Mouse (Mus musculus) intestine, embryonic 14.5 days (tissue): ENCODE results near the gene Gpr6. TPM values are rescaled to one million over a fixed set of nuclear protein-coding genes. Genes with fewer than 3 reads are reported as not detected.

Source experiments
- ATAC-seq: fragments of 200-750 bp; cut with Nextera tagmentation; replicated peaks from 2 replicates; pipeline ENCODE4 v1.8.0; 2017; ENCODE audit warnings: low read depth, moderate number of reproducible peaks, moderate TSS enrichment, moderate library complexity; ENCODE audit not compliant: low FRiP score, low TSS enrichment
- DNase-seq: peaks from one replicate; pipeline ENCODE4 v3.0.0-alpha.2; 2018; ENCODE audit warnings: low spot score
- H3K27ac ChIP-seq: fragments of 300-500 bp; sonication (generic); 2 replicates; pipeline ENCODE4 v1.5.1; 2014; ENCODE audit warnings: low read depth, mild to moderate bottlenecking, control low read depth
- H3K27me3 ChIP-seq: fragments of 300-500 bp; sonication (generic); replicated peaks from 2 replicates; pipeline ENCODE4 v1.6.1; 2014; ENCODE audit warnings: low read length, control low read depth; ENCODE audit not compliant: control insufficient read depth, insufficient read depth
- H3K36me3 ChIP-seq: fragments of 300-500 bp; sonication (generic); 2 replicates; pipeline ENCODE4 v1.6.1; 2014; ENCODE audit warnings: low read length, control low read depth; ENCODE audit not compliant: control insufficient read depth, insufficient read depth
- H3K4me1 ChIP-seq: fragments of 300-500 bp; sonication (generic); replicated peaks from 2 replicates; pipeline ENCODE4 v1.6.1; 2014; ENCODE audit warnings: low read length, control low read depth, mixed read lengths; ENCODE audit not compliant: control insufficient read depth, insufficient read depth
- H3K4me2 ChIP-seq: fragments of 300-500 bp; sonication (generic); 2 replicates; pipeline ENCODE4 v1.6.1; 2014; ENCODE audit warnings: low read length
- H3K4me3 ChIP-seq: fragments of 300-500 bp; sonication (generic); 2 replicates; pipeline ENCODE4 v1.5.1; 2014; ENCODE audit warnings: low read depth, low read length, control low read depth, mixed read lengths
- H3K9ac ChIP-seq: fragments of 300-500 bp; sonication (generic); 2 replicates; pipeline ENCODE4 v1.6.1; 2014; ENCODE audit warnings: mild to moderate bottlenecking, low read length
- H3K9me3 ChIP-seq: fragments of 300-500 bp; sonication (generic); 2 replicates; pipeline ENCODE4 v1.6.1; 2016; ENCODE audit warnings: low read length, control low read depth; ENCODE audit not compliant: control insufficient read depth
- WGBS: fragments of 180-500 bp; shearing (Covaris S2); extraction: QIAGEN DNeasy Blood & Tissue Kit; methylation state at CpG from one replicate; pipeline ENCODE4 v1.1.7; 2014; 5-methylcytosine and 5-hydroxymethylcytosine counted together
- polyA plus RNA-seq: library from polyadenylated mRNA; unstranded; fragments of >200 nt; fragmentation: Nextera tagmentation; extraction: Ambion mirVana; gene quantifications from 2 replicates; pipeline ENCODE4 v1.2.1, GENCODE M21; 2014

The Gpr6 gene
- 0.09 TPM in 1 of 2 replicates, not detected in the other for polyA plus RNA-seq

- DNase-seq: no peak
- 2% methylated on average over 23 of the region's 23 CpGs for WGBS
- H3K4me3 ChIP-seq: no peak within 1 kb of the TSS
- no peak within 1 kb of the TSS for H3K27ac ChIP-seq
- H3K27me3 ChIP-seq: peaks cover 38% of the 10 kb centered on the region
- no peaks in the 10 kb centered on the region for H3K36me3 ChIP-seq
- H3K4me2 ChIP-seq: peak within 1 kb of the TSS; percentile 32
- no peak within 1 kb of the TSS for H3K9ac ChIP-seq
- no peak for ATAC-seq
- no peaks in the 10 kb centered on the region for H3K9me3 ChIP-seq
- no peaks in the 10 kb centered on the region for H3K4me1 ChIP-seq
These were observed at the start of gene Gpr6 for GRCm38 (mm10) chr10:41072116-41072515. Gene Gpr6 (minus strand): TSS chr10:41072285.

DNA sequence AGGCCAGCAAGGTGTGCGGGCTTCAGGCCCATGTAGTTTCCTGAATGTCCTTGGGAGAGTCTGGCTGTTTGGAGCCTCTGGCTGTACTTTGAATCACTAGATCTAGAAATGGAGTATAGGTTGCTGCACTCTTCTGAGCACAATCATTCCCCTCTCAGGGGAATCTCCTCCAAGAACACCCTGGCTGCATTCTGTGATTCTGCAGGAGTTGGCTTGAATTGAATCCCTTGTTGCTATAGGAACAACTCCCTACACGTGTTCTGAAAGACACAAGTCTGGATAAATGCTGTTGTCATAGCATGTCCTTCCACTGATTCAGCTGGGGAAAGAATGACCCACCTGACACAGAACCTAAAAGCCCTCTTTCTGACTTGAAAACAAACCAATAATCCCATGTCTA, 28.0 kb upstream of the Gpr6 start:
- Histone ChIP-seq H3K9me3 (no peaks in the 10 kb centered on the region), H3K9ac (no peak overlapping the region), H3K27me3 (no peaks in the 10 kb centered on the region), H3K4me1 (no peaks in the 10 kb centered on the region), H3K27ac (no peak overlapping the region), H3K36me3 (no peaks in the 10 kb centered on the region), H3K4me2 (no peak overlapping the region), H3K4me3 (no peak overlapping the region)
- WGBS: 77% methylated on average over 2 of the region's 2 CpGs
- DNase-seq (no peak), ATAC-seq (no peak)

DNA sequence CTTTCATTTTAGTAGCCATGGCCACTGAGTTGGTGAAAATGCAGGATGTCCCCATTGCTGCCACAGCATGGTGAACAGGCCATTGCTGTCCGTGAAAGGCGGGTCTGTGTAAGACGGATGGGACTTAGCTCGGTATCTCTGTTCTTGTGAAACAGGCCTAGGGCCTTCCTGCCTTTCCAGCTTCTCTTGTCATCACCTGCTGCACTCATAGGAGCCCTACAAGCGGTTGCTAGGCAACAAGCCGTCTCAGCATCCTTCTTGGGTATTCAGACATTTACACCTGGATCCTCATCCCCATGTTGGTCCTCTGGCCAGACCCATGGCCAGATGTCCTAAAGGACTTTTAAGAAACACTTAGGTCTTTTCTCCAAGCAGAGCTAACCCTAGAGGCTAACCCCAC, 26.1 kb upstream of the Gpr6 start:
- H3K4me3 ChIP-seq: no peak overlapping the region
- H3K27ac ChIP-seq: no peak overlapping the region
- H3K9ac ChIP-seq: no peak overlapping the region
- ATAC-seq: no peak
- no peaks in the 10 kb centered on the region for H3K36me3 ChIP-seq
- H3K4me2 ChIP-seq: no peak overlapping the region
- no peak for DNase-seq
- WGBS: 81% methylated on average over 6 of the region's 6 CpGs
- H3K27me3 ChIP-seq: no peaks in the 10 kb centered on the region
- no peaks in the 10 kb centered on the region for H3K4me1 ChIP-seq
- no peaks in the 10 kb centered on the region for H3K9me3 ChIP-seq

- no peak overlapping the region for H3K27ac ChIP-seq
- peak; percentile 61 for DNase-seq
These were observed 16.8 kb upstream of the Gpr6 start for GRCm38 (mm10) chr10:41088852-41089251.

GRCm38 (mm10) chr10:41071696-41072095, 389 bp downstream of the Gpr6 start:
- Histone ChIP-seq H3K9me3 (no peaks in the 10 kb centered on the region), H3K27me3 (peaks cover 38% of the 10 kb centered on the region), H3K27ac (no peak overlapping the region), H3K9ac (no peak overlapping the region), H3K4me3 (no peak overlapping the region), H3K36me3 (no peaks in the 10 kb centered on the region), H3K4me2 (0 out of 2 replicates have a peak overlapping the region, but pooled peaks have one; percentile 32), H3K4me1 (no peaks in the 10 kb centered on the region)
- 6% methylated on average over 11 of the region's 11 CpGs for WGBS
- DNase-seq (peak; percentile 92), ATAC-seq (no peak)

More at GRCm38 (mm10) chr10:41088852-41089251, 16.8 kb upstream of the Gpr6 start:
- no peak for ATAC-seq
- no peak overlapping the region for H3K9ac ChIP-seq
- no peak overlapping the region for H3K4me3 ChIP-seq
- H3K4me2 ChIP-seq: no peak overlapping the region
- no peaks in the 10 kb centered on the region for H3K4me1 ChIP-seq
- 51% methylated on average over 7 of the region's 7 CpGs for WGBS
- no peaks in the 10 kb centered on the region for H3K9me3 ChIP-seq
- H3K27me3 ChIP-seq: no peaks in the 10 kb centered on the region
- H3K36me3 ChIP-seq: no peaks in the 10 kb centered on the region

DNA sequence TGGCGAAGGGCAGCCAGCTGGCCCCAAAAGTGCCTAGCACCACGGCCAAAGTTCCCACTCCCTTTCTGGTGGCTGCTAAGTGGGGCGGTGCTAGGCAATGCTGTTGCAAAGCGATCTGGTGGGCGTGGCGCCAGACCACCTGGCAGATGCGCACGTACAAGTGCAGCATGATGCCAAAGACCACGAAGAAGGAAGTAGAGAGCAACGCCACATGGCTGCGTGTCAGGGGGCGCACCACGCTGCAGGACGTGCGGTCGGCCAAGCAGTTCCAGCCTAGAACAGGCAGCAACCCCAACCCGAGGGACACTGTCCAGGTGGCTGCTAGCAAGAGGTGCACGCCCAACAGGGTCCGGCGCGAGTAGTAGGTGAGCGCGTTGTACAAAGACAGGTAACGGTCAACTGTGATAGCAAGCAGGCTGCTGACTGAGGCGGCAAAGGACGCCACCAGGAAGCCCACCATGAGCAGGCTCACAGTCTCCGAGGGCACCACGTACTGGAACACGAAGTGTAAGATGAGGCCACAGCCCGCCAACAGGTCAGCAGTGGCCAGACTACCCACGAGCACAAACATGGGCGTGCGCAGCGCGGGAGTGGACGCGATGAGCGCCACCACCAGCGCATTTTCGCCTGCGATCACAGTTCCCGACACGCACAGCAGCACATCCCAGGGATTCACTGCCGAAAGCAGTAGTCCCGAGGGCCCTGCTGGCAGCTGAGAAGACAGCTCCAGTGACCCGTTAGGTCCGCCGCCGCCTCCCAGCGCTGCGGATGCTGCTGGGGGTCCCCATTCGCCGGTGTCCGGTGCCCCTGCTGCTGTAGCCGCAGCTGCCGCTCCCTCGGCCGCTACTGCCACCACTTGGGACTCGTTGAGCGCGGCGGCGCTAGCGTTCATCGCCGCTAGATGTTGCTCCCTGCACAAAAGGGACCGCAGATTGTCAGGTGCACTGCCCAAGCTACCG, 1.1 kb downstream of the Gpr6 start:
- Histone ChIP-seq H3K9ac (no peak overlapping the region), H3K36me3 (no peaks in the 10 kb centered on the region), H3K4me2 (peak overlapping the region; percentile 3; the same call in 1 of the 2 replicates), H3K27me3 (peaks cover 38% of the 10 kb centered on the region), H3K4me1 (no peaks in the 10 kb centered on the region), H3K27ac (no peak overlapping the region), H3K9me3 (no peaks in the 10 kb centered on the region), H3K4me3 (no peak overlapping the region)
- DNase-seq (peak; percentile 51), ATAC-seq (no peak)
- WGBS: 4% methylated on average over 68 of the region's 68 CpGs

- no peaks in the 10 kb centered on the region for H3K27me3 ChIP-seq
- no peak overlapping the region for H3K27ac ChIP-seq
- 81% methylated on average over 4 of the region's 4 CpGs for WGBS
- H3K9me3 ChIP-seq: no peaks in the 10 kb centered on the region
- no peak for DNase-seq
- no peaks in the 10 kb centered on the region for H3K36me3 ChIP-seq
- H3K4me2 ChIP-seq: no peak overlapping the region
- H3K4me3 ChIP-seq: no peak overlapping the region
- ATAC-seq: no peak
- H3K9ac ChIP-seq: no peak overlapping the region
- no peaks in the 10 kb centered on the region for H3K4me1 ChIP-seq
These were observed 11.7 kb downstream of the Gpr6 start for GRCm38 (mm10) chr10:41060250-41060831.

- no peaks in the 10 kb centered on the region for H3K27me3 ChIP-seq
- no peak overlapping the region for H3K4me3 ChIP-seq
- no peaks in the 10 kb centered on the region for H3K36me3 ChIP-seq
- 72% methylated on average over 9 of the region's 9 CpGs for WGBS
- H3K27ac ChIP-seq: no peak overlapping the region
- H3K9ac ChIP-seq: no peak overlapping the region
- H3K9me3 ChIP-seq: no peaks in the 10 kb centered on the region
- ATAC-seq: no peak
- H3K4me2 ChIP-seq: no peak overlapping the region
- DNase-seq: no peak
- no peaks in the 10 kb centered on the region for H3K4me1 ChIP-seq
These were observed 16.5 kb downstream of the Gpr6 start for GRCm38 (mm10) chr10:41055581-41055980.
